Mouse (Mus musculus) heart, embryonic 14.5 days (tissue): ENCODE measurements around the gene Gm12789. TPM values are rescaled to one million over a fixed set of nuclear protein-coding genes. Genes with fewer than 3 reads are reported as not detected.
"Not testable (repeated sequence)": the region's sequence is repeated elsewhere in the genome, so short reads cannot be mapped to it uniquely, and the experiment has no call there.

Experiments
- ATAC-seq: fragments of 200-750 bp; cut with Nextera tagmentation; 2 replicates; pipeline ENCODE4 v1.8.0; 2017; ENCODE audit warnings: low read depth, moderate TSS enrichment; ENCODE audit not compliant: insufficient number of reproducible peaks, insufficient read depth, low FRiP score
- H3K27ac ChIP-seq, 2 experiments: fragments of 200-500 bp in 1 of 2; fragments of 300-500 bp in 1 of 2; sonication (generic) in 1 of 2; replicated peaks in 1 of 2; 2 replicates each; pipeline ENCODE4 v1.5.1; 2012 to 2014; ENCODE audit warnings: low read depth in 2 of 2, low read length in 2 of 2, control low read depth in 1 of 2, mild to moderate bottlenecking in 1 of 2, mixed read lengths in 1 of 2; ENCODE audit not compliant: control insufficient read depth in 1 of 2, insufficient read depth in 1 of 2
- H3K27me3 ChIP-seq: fragments of 300-500 bp; sonication (generic); 2 replicates; pipeline ENCODE4 v1.6.1; 2014; ENCODE audit warnings: mild to moderate bottlenecking, low read length, control low read depth; ENCODE audit not compliant: control insufficient read depth, insufficient read depth
- H3K36me3 ChIP-seq: fragments of 300-500 bp; sonication (generic); 2 replicates; pipeline ENCODE4 v1.6.1; 2014; ENCODE audit warnings: mild to moderate bottlenecking, control low read depth, low read length, mixed read lengths; ENCODE audit not compliant: control insufficient read depth, insufficient read depth
- H3K4me1 ChIP-seq, 2 experiments: fragments of 200-500 bp in 1 of 2; fragments of 300-500 bp in 1 of 2; sonication (generic) in 1 of 2; 2 replicates each; pipeline ENCODE4 v1.6.1; 2012 to 2014; ENCODE audit warnings: low read length in 2 of 2, control low read depth in 1 of 2, mixed read lengths in 1 of 2; ENCODE audit not compliant: control insufficient read depth in 2 of 2, insufficient read depth in 2 of 2
- H3K4me2 ChIP-seq: fragments of 300-500 bp; sonication (generic); 2 replicates; pipeline ENCODE4 v1.6.1; 2014; ENCODE audit warnings: mild to moderate bottlenecking, low read length
- H3K4me3 ChIP-seq, 2 experiments: fragments of 200-500 bp in 1 of 2; fragments of 300-500 bp in 1 of 2; sonication (generic) in 1 of 2; 2 replicates each; pipeline ENCODE4 v1.5.1; 2012 to 2014; ENCODE audit warnings: low read length in 2 of 2, mild to moderate bottlenecking in 2 of 2, control low read depth in 1 of 2, low read depth in 1 of 2, moderate library complexity in 1 of 2; ENCODE audit not compliant: control insufficient read depth in 1 of 2, insufficient read depth in 1 of 2
- H3K9ac ChIP-seq: fragments of 300-500 bp; sonication (generic); 2 replicates; pipeline ENCODE4 v1.6.1; 2014; ENCODE audit warnings: mild to moderate bottlenecking, low read length
- H3K9me3 ChIP-seq: fragments of 300-500 bp; sonication (generic); 2 replicates; pipeline ENCODE4 v1.6.1; 2016; ENCODE audit warnings: low read length, control low read depth; ENCODE audit not compliant: control insufficient read depth
- WGBS: fragments of 180-500 bp; shearing (Covaris S2); extraction: QIAGEN DNeasy Blood & Tissue Kit; methylation state at CpG from one replicate; pipeline ENCODE4 v1.1.7; 2014; 5-methylcytosine and 5-hydroxymethylcytosine counted together
- polyA plus RNA-seq: library from polyadenylated mRNA; unstranded; fragments of >200 nt; fragmentation: Nextera tagmentation; extraction: Ambion mirVana; gene quantifications from 2 replicates; pipeline ENCODE4 v1.2.1, GENCODE M21; 2014

Gm12789 gene
- not detected in 2 replicates for polyA plus RNA-seq

DNA sequence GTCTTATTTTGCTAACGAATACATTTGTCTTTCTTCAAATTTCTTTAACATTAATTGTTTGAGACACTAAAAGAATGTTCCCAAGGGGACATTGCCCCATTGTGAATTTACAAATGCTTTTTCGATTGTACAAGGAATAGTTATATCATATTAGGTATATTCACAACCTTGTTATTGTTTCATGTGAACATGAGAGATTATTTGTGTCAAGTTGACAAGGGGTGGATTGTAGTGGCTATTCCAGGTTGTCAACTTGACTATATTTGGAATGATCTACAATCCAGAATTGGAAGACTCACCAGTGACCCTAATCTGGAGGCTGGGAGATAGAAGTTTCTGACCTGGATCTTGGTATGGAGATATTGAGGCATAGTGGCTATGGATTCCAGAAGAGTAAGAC is at the start of gene Gm12789:
Gene Gm12789 (plus strand): TSS at position 301 of the 400 bp plus-strand sequence.
- not testable (repeated sequence) for H3K4me2 ChIP-seq, H3K9ac ChIP-seq, H3K36me3 ChIP-seq, H3K4me1 ChIP-seq, H3K4me3 ChIP-seq, H3K9me3 ChIP-seq, ATAC-seq, H3K27me3 ChIP-seq, H3K27ac ChIP-seq
- 67% methylated on average over 2 of the region's 2 CpGs for WGBS

DNA sequence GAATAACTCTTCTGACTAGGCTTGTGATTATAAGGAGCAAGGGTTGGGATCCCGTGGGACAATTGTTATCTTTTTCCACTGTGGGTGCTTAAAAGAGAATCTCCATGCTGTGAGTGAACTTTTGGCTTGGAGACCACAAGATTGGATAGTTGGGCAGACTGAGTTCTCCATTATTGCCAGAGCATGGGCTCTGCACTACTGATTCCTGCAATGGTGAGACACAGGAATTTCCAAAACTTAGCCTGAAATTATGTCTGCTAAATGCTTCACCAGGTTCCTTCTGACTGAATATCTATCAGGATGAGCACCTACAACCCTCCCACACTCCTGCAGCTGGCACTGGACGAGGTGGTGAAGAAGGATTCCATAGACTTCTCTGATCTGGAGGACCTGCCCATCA is 46.3 kb upstream of the Gm12789 start, which contains the start of gene Gm12794:
Gene Gm12794 (plus strand): TSS at position 301 of the 400 bp plus-strand sequence.
- WGBS: 56% methylated on average over 2 of the region's 2 CpGs
- H3K9me3 ChIP-seq, ATAC-seq, H3K9ac ChIP-seq, H3K4me3 ChIP-seq, H3K36me3 ChIP-seq, H3K27ac ChIP-seq, H3K27me3 ChIP-seq, H3K4me2 ChIP-seq, H3K4me1 ChIP-seq: not testable (repeated sequence)

DNA sequence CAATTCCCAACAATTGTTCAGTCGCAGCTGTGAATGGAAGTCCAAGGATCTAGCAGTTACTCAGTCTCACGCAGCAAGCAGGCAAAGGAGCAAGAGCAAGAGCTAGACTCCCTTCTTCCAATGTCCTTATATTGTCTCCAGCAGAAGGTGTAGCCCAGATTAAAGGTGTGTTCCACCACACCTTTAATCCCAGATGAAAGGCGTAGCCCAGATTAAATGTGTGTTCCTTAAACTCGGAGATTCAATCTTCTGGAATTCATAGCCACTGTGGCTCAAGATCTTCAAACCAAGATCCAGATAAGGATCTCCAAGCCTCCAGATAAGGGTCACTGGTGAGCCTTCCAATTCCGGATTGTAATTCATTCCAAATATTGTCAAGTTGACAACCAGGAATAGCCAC is 5.5 kb upstream of the Gm12789 start, which contains the start of gene Gm12790:
Gene Gm12790 (minus strand): TSS at position 101 of the 400 bp plus-strand sequence.
- H3K4me3 ChIP-seq, H3K4me1 ChIP-seq, H3K27me3 ChIP-seq, H3K27ac ChIP-seq, H3K4me2 ChIP-seq, H3K9ac ChIP-seq, H3K9me3 ChIP-seq, ATAC-seq, H3K36me3 ChIP-seq: not testable (repeated sequence)
- WGBS: 83% methylated on average over 1 of the region's 5 CpGs

DNA sequence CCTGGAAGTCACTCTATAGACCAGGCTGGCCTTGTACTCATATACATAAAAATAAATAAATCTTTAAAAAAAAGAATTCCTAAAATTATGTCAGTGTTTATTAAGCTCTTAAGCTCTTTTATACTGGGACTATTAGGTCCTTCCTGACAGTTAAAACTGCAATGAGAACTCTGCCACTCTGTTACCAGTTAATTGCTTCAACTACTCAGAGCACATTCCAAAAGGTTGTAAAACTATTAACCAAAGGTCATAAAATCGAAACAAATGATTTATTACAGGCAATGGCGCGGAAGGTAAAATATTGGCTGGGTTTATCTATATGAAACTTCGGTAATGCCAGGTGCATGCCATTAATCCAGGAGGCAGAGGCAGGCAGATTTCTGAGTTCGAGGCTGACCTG is 748 bp upstream of the Gm12789 start:
- WGBS: 79% methylated on average over 5 of the region's 5 CpGs
- Histone ChIP-seq H3K36me3 (no peaks in the 10 kb centered on the region), H3K27me3 (no peaks in the 10 kb centered on the region), H3K9me3 (no peaks in the 10 kb centered on the region), H3K9ac (no peak overlapping the region), H3K4me1 (no peaks in the 10 kb centered on the region), H3K4me3 (no peak overlapping the region), H3K27ac (no peak overlapping the region), H3K4me2 (no peak overlapping the region)
- no peak for ATAC-seq

DNA sequence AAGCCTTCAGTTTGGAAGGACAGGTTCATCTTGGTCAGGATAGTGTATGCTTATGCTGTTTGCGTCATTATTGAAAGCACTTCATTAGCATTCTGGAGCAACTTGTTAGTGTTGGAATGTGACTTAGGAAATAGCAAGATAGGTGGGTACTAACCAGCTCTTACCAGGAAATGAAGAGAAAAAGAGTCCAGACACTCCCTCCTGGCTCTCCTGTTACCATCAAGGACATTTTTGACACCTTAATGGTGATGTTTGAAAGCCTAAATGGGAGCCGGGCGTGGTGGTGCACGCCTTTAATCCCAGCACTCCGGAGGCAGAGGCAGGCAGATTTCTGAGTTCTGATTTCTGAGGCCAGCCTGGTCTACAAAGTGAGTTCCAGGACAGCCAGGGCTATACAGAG is 11.0 kb downstream of the Gm12789 start:
- WGBS: 84% methylated on average over 5 of the region's 5 CpGs
- no peak for ATAC-seq
- no peak overlapping the region for H3K4me3 ChIP-seq
- no peak overlapping the region for H3K9ac ChIP-seq
- H3K4me2 ChIP-seq: no peak overlapping the region
- no peaks in the 10 kb centered on the region for H3K27me3 ChIP-seq
- H3K36me3 ChIP-seq: no peaks in the 10 kb centered on the region
- no peaks in the 10 kb centered on the region for H3K4me1 ChIP-seq
- H3K27ac ChIP-seq: no peak overlapping the region
- no peaks in the 10 kb centered on the region for H3K9me3 ChIP-seq

DNA sequence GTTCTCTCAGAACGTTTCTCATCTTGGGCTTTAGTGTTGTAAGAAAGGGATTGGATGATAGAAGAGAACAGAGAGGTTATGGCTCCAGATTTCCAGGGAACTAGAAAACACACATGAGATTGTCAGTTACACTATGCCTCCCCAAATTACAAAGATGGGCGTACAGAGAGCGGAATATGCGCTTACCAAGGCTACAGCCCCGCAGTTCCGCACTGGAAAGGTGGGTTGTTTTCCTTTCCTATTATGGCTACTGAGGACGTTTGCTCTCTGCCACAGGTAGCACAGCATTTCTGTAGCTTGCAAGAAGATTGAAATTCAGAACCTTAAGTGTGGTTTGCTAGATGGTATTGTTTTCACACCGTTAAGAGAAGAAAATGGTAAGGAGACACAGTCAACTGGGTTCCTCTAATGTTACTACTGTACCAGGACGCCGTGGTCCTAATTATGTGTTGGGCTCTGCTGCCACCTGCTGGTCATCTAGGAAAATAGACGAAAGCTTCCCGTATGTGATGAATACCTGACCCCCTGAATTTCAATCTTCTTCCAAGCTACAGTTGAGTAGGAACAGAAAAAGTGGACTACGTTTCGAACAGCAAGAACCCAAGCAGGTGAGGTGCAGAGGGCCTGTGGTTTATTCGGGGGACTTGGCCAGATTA is 12.0 kb downstream of the Gm12789 start:
- Histone ChIP-seq H3K4me1 (no peaks in the 10 kb centered on the region), H3K9me3 (no peaks in the 10 kb centered on the region), H3K4me2 (peak overlapping the region; percentile 35; the same call in 1 of the 2 replicates), H3K27ac (no peak overlapping the region), H3K27me3 (no peaks in the 10 kb centered on the region), H3K36me3 (no peaks in the 10 kb centered on the region), H3K4me3 (no peak overlapping the region), H3K9ac (no peak overlapping the region)
- ATAC-seq: no peak
- WGBS: 32% methylated on average over 15 of the region's 15 CpGs

DNA sequence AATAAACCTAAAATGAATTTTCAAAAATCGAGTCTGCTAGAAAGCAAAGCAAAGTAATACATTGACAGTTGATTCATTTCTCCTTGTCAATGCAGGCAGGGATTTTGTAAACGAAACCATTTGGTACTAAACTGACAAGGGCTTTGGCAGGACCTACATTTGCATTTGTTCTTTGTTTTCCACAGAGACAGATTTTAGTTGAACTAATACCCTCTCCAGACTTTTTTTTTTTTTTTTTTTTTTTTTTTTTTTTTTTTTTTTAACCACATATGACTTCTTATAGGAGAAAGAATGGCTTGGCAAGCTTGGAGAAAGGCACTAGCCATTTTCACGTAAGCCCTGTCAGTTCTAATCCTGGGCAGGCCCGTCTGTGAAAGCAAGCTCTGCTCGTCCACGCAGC is 40.2 kb downstream of the Gm12789 start:
- Histone ChIP-seq H3K36me3 (no peaks in the 10 kb centered on the region), H3K9ac (no peak overlapping the region), H3K4me1 (0 out of 4 replicates have a peak, but pooled peaks cover 0 to 3% of the 10 kb centered on the region in 2 experiments), H3K27ac (0 out of 4 replicates have a peak overlapping the region, but pooled peaks of 1 of the 2 experiments have one; percentile 19), H3K9me3 (no peaks in the 10 kb centered on the region), H3K27me3 (no peaks in the 10 kb centered on the region), H3K4me2 (no peak overlapping the region), H3K4me3 (no peak overlapping the region)
- 88% methylated on average over 6 of the region's 6 CpGs for WGBS
- no peak for ATAC-seq
